Mouse (Mus musculus) lung, embryonic 16.5 days (tissue): ENCODE data around the gene Il17f. TPM values are rescaled to one million over a fixed set of nuclear protein-coding genes. Genes with fewer than 3 reads are reported as not detected.

Experiments
- ATAC-seq: fragments of 200-750 bp; cut with Nextera tagmentation; 2 replicates; pipeline ENCODE4 v1.8.0; 2017; ENCODE audit warnings: low read depth, mild to moderate bottlenecking, moderate library complexity
- H3K27ac ChIP-seq: fragments of 300-500 bp; sonication (generic); 2 replicates; pipeline ENCODE4 v1.5.1; 2014; ENCODE audit warnings: mild to moderate bottlenecking, control low read depth, low read length
- H3K27me3 ChIP-seq: fragments of 300-500 bp; sonication (generic); 2 replicates; pipeline ENCODE4 v1.6.1; 2014; ENCODE audit warnings: low read depth, low read length, mixed read lengths; ENCODE audit not compliant: control insufficient read depth, insufficient read depth
- H3K36me3 ChIP-seq: fragments of 300-500 bp; sonication (generic); 2 replicates; pipeline ENCODE4 v1.6.1; 2014; ENCODE audit warnings: low read length; ENCODE audit not compliant: control insufficient read depth, insufficient read depth
- H3K4me1 ChIP-seq: fragments of 300-500 bp; sonication (generic); replicated peaks from 2 replicates; pipeline ENCODE4 v1.6.1; 2014; ENCODE audit warnings: low read length, mixed read lengths; ENCODE audit not compliant: control insufficient read depth, insufficient read depth
- H3K4me2 ChIP-seq: fragments of 300-500 bp; sonication (generic); 2 replicates; pipeline ENCODE4 v1.6.1; 2014; ENCODE audit warnings: low read depth, low read length, control low read depth
- H3K4me3 ChIP-seq: fragments of 300-500 bp; sonication (generic); 2 replicates; pipeline ENCODE4 v1.5.1; 2014; ENCODE audit warnings: mild to moderate bottlenecking, low read length, control low read depth
- H3K9ac ChIP-seq: fragments of 300-500 bp; sonication (generic); 2 replicates; pipeline ENCODE4 v1.6.1; 2014; ENCODE audit warnings: low read length, control low read depth
- H3K9me3 ChIP-seq: fragments of 300-500 bp; sonication (generic); 2 replicates; pipeline ENCODE4 v1.6.1; 2016; ENCODE audit warnings: low read length; ENCODE audit not compliant: control insufficient read depth
- WGBS: fragments of 180-500 bp; shearing (Covaris S2); extraction: QIAGEN DNeasy Blood & Tissue Kit; methylation state at CpG from one replicate; pipeline ENCODE4 v1.1.7; 2014; 5-methylcytosine and 5-hydroxymethylcytosine counted together
- polyA plus RNA-seq: library from polyadenylated mRNA; unstranded; fragments of >200 nt; fragmentation: Nextera tagmentation; extraction: Ambion mirVana; gene quantifications from 2 replicates; pipeline ENCODE4 v1.2.1, GENCODE M21; 2015

Gene Il17f
- polyA plus RNA-seq, 1 experiment from 2014 or later, result not detected

DNA sequence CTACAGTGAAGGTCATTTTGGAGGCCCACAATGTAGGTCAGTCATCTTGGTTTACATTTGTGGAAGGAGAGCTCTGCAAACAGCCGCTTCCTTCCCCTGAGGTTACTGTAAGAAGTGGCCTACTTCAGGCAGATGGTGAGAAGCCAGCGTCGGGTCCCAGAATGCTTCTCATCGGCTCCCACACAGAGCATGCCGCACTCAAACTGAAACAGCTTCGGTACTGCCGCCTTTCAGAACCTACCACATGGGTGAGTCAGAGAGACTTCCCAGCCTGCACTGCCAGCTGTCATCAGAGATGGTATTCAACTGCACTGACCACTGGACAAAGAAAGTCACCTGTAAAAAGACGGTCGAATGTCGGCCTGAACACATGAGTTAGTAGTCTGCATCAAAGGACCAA lies 30.6 kb downstream of the Il17f start:
- H3K4me2 ChIP-seq, result no peak overlapping the region
- no peak overlapping the region for H3K27ac ChIP-seq
- no peaks in the 10 kb centered on the region for H3K27me3 ChIP-seq
- no peaks in the 10 kb centered on the region for H3K4me1 ChIP-seq
- 63% methylated on average over 10 of the region's 10 CpGs for WGBS
- no peak overlapping the region for H3K9ac ChIP-seq
- no peak for ATAC-seq
- H3K9me3 ChIP-seq, result no peaks in the 10 kb centered on the region
- H3K4me3 ChIP-seq, result no peak overlapping the region
- H3K36me3 ChIP-seq, result no peaks in the 10 kb centered on the region

DNA sequence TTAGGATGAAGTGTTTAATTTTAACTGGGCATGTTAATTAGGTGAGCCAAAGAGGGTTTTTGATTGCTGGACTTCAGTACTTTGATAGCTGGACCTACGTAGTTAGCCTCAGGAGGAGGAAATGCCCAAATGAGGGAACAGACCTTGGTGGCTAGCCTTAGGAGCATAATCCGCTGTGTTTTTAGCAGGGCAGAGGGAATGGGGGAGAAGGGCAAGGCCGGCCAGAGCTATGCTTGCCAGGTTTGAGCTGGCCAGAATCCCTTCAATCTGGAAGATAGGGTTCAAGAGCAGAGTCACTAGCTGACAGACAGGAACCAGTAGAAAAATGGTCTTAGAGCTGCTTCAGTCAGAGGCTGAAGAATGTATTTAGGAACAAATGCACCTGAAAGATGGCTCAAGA lies 32.8 kb downstream of the Il17f start:
- 72% methylated on average over 3 of the region's 3 CpGs for WGBS
- Histone ChIP-seq H3K9ac (no peak overlapping the region), H3K36me3 (no peaks in the 10 kb centered on the region), H3K4me2 (no peak overlapping the region), H3K27me3 (no peaks in the 10 kb centered on the region), H3K9me3 (no peaks in the 10 kb centered on the region), H3K27ac (no peak overlapping the region), H3K4me3 (no peak overlapping the region), H3K4me1 (no peaks in the 10 kb centered on the region)
- no peak for ATAC-seq

DNA sequence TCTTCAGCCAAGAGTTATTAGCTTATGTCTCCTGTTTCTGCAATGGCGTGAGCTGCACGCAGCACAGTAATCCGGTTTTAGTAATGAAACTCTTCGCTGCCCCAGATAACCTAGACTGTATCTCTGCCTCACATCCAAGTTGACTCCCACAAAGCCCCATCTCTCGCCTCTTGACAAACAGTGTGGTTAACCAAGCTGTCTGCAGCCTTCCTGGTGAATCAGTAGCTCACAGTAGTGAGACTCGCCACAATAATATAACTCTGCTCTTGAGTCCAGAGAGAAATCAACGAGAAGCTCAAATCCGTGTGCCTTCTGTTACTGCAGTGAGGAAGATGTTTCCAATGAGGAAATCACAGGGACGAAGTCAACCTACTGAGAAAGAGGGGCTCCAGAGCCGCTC lies 36.0 kb downstream of the Il17f start:
- Histone ChIP-seq H3K27ac (no peak overlapping the region), H3K4me2 (no peak overlapping the region), H3K36me3 (no peaks in the 10 kb centered on the region), H3K4me1 (no peaks in the 10 kb centered on the region), H3K9me3 (no peaks in the 10 kb centered on the region), H3K27me3 (no peaks in the 10 kb centered on the region), H3K9ac (no peak overlapping the region), H3K4me3 (no peak overlapping the region)
- ATAC-seq, result no peak
- WGBS, result 80% methylated on average over 10 of the region's 10 CpGs

DNA sequence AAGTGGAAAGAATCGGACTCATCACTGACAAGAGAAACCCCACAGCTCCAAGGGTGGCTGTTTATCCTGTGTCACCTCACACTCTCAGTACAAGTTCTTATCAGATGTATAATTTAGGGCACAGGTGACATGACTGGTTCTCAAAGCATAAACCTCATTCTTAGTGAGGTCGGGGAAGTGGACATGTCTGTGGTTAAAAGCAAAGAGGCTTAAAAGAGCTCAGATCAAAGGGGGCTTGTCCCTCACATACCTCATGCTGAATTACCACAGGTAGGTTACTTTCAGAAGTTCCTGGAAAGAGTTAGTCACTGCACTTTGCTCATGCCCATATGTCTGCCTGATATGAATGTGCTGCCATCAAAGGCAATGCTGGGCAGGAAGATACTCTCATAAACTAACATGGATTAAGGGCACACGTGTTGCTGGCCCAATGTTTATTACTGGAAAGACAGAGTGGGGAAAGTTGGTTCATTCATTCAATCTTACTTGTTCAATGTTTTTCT lies 49.9 kb downstream of the Il17f start:
- no peak overlapping the region for H3K4me2 ChIP-seq
- no peaks in the 10 kb centered on the region for H3K4me1 ChIP-seq
- H3K9ac ChIP-seq, result no peak overlapping the region
- H3K36me3 ChIP-seq, result no peaks in the 10 kb centered on the region
- H3K9me3 ChIP-seq, result no peaks in the 10 kb centered on the region
- H3K4me3 ChIP-seq, result no peak overlapping the region
- no peaks in the 10 kb centered on the region for H3K27me3 ChIP-seq
- WGBS, result 26% methylated on average over 3 of the region's 3 CpGs
- no peak for ATAC-seq
- no peak overlapping the region for H3K27ac ChIP-seq

DNA sequence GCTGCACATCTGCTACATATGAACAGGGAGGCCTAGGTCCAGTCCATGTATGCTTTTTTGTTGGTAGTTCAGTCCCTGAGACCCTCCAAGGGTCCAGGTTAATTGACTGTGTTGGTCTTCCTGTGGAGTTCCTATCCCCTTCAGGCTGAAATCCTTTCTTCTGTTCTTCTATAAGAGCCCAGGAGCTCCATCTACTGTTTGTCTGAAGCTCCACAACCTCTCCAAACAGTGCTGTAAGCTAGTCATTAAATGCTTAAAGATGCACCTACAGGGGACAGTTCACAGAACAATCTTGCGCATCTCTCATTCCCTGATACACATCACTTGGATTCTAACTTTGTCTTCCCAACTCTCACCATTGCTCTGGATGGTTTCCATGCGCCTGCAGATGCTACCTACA lies 51.9 kb downstream of the Il17f start:
- Histone ChIP-seq H3K27me3 (no peaks in the 10 kb centered on the region), H3K4me1 (no peaks in the 10 kb centered on the region), H3K9ac (no peak overlapping the region), H3K4me2 (no peak overlapping the region), H3K4me3 (no peak overlapping the region), H3K36me3 (no peaks in the 10 kb centered on the region), H3K9me3 (no peaks in the 10 kb centered on the region), H3K27ac (no peak overlapping the region)
- no peak for ATAC-seq
- WGBS, result 77% methylated on average over 2 of the region's 2 CpGs

DNA sequence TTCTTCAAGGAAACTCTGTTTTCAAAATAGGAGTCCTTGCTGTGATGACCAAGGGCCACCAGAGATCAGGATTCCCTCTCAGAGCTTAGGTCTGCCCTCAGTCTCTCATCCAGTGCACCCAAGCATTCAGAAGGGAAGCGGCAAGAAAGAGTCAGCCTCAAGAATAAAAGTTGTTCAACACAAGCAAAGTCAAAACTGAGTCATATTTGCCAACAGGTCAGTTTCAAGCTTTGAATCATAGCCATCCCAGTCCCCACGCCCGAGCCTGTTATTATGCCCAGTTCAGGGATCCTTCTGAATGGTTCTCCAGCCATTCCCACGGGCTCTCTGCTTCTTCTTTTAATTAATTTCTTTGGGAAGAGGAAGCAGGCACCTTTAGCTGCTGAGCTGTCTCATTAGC lies 53.8 kb downstream of the Il17f start:
- Histone ChIP-seq H3K9me3 (no peaks in the 10 kb centered on the region), H3K9ac (no peak overlapping the region), H3K27ac (no peak overlapping the region), H3K36me3 (no peaks in the 10 kb centered on the region), H3K27me3 (no peaks in the 10 kb centered on the region), H3K4me2 (no peak overlapping the region), H3K4me1 (no peaks in the 10 kb centered on the region), H3K4me3 (no peak overlapping the region)
- no peak for ATAC-seq
- WGBS, result 66% methylated on average over 4 of the region's 4 CpGs

DNA sequence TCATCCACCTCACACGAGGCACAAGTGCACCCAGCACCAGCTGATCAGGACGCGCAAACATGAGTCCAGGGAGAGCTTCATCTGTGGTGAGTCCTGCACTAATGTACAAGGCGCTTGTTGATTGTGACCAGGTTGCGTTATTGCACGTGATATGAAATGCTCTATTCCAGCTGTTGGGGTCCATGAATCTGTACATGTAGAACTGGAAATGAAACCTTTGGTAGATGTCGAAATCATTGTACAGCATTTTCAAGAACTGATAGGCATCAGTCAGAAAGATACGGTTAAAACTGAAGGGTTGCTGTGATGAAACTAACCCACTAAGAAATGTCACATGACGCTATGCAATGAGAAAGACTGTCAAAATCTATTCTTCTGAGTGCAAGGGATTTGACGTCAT lies 59.5 kb downstream of the Il17f start, which contains the start of gene Il17a:
Gene Il17a (plus strand): TSS at position 3 of the 400 bp plus-strand sequence.
- ATAC-seq, result no peak
- WGBS, result 91% methylated on average over 10 of the region's 10 CpGs

More for the DNA sequence above, 59.5 kb downstream of the Il17f start, which contains the start of gene Il17a:
- no peak within 1 kb of the TSS for H3K27ac ChIP-seq
- H3K27me3 ChIP-seq, result no peaks in the 10 kb centered on the region
- peaks cover 3% of the 10 kb centered on the region; the same call in 1 of the 2 replicates for H3K9me3 ChIP-seq
- no peaks in the 10 kb centered on the region for H3K4me1 ChIP-seq
- H3K4me3 ChIP-seq, result no peak within 1 kb of the TSS
- no peak within 1 kb of the TSS for H3K9ac ChIP-seq
- no peaks in the 10 kb centered on the region for H3K36me3 ChIP-seq
- H3K4me2 ChIP-seq, result no peak within 1 kb of the TSS

Other genes starting within 250 kb of the Il17f start
- gene Pkhd1, start 172.6 kb downstream of the Il17f start, polyA plus RNA-seq, result 0.80 and 0.85 TPM in 2 replicates
- gene Il17a, start 59.7 kb downstream of the Il17f start, polyA plus RNA-seq, result not detected in 2 replicates
- gene Mcm3, start 29.7 kb upstream of the Il17f start, polyA plus RNA-seq, result 157 and 165 TPM in 2 replicates
- gene Paqr8, start 100.0 kb upstream of the Il17f start, polyA plus RNA-seq, result 4.4 and 5.5 TPM in 2 replicates
- gene Efhc1, start 161.0 kb upstream of the Il17f start, polyA plus RNA-seq, result 8.1 and 9.9 TPM in 2 replicates